Mouse (Mus musculus): ENCODE results near the gene Hnrnpa1.
A peak's percentile ranks its signal among the peaks of the same experiment; 100 is the strongest.
"Not testable (repeated sequence)": the region's sequence is repeated elsewhere in the genome, so short reads cannot be mapped to it uniquely, and the experiment has no call there.

Gene Hnrnpa1

DNA sequence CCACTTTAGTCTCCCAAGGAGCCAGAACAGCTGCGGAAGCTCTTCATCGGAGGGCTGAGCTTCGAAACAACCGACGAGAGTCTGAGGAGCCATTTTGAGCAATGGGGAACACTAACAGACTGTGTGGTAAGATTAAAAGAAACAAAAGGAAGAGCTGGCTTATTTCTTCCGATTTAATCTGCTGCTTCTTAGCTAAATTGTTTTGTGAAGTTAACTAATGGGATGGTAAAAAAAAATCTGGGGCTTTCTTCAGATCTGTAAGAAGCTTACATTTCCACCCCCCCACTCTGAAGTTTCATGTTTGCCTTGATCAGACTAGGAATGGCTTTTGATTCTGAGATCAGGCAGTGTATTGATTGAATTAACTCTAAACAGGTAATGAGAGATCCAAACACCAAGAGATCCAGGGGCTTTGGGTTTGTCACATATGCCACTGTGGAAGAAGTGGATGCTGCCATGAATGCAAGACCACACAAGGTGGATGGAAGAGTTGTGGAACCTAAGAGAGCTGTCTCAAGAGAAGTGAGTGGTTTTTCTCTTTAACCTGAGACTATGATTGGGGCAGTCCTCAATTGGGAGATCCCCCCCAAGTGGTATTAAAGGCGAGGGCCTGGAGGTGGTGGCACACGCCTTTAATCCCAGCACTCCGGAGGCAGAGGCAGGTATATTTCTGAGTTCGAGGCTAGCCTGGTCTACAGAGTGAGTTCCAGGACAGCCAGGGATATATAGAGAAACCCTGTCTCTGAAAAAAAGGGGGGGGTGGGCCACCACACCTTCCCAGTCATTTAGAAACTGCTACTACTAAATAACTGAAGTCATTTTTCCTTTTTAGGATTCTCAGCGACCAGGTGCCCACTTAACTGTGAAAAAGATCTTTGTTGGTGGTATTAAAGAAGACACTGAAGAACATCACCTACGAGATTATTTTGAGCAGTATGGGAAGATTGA, 1.1 kb downstream of the Hnrnpa1 start:
- peak in 1 of 2 experiments; percentile 6 for DNase-seq

DNA sequence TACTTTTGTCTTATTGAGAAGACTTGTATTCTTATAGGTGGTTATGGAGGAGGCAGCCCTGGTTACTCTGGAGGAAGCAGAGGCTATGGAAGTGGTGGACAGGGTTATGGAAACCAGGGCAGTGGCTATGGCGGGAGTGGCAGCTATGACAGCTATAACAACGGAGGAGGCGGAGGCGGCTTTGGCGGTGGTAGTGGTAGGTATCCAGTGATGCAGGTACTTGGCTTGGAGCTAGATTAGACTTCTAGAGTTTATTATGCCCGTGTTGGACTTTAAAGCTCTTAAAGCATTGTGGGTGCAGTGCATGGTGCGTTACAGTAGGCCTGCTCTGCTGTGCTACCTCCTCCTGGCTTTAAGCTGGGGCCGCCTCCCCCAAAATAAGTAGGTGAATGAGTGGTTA, 2.7 kb downstream of the Hnrnpa1 start:
- peak in 1 of 2 experiments; percentile 13 for DNase-seq

DNA sequence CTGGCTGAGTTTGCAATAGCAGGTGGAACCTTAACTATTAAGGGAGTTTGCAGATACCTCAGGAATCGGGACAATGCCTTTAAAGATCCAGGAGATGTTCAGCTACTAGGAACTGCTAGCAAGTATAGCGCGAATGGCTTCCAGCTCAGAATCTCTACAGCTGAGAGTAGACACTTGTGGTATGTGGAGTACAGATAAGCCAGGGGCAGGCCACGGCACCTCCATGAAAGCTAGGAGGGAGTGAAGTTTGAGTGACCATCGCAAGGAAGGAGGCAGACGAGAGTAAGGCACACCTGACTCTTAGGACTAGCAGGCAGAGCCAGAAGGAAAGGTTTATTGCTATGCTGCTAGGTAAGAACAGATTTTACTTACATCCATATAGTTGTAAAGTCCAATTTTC, 5.4 kb downstream of the Hnrnpa1 start:
- DNase-seq, result no peak

DNA sequence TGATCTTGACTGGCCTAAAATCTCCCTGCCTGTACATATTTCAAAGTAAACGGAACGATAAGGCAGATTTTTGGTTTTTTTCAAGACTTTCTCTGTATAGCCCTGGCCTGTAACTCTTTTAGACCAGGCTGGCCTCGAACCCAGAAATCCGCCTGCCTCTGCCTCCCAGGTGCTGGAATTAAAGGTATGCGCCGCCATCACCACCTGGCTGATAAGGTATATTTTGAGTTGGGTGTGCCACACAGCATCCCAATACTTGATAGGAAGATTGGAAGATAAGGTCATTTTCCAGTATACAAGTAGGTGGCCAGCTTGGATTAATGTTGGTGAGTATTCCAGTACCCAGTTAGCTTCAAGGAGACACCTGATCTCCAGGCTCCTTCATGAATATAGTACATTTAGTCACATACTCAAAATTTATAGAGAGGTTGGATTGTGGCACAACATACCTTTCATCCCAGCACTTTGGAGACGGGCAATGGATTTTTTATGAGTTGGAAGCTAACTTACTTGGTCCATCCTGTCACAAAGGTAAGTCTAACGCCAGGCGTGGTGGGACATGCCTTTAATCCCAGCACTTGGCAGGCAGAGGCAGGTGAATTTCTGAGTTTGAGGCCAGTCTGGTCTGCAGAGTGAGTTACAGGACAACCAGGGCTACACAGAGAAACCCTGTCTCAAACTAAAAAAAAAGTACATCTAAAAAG, 7.0 kb downstream of the Hnrnpa1 start:
- no peak for DNase-seq

DNA sequence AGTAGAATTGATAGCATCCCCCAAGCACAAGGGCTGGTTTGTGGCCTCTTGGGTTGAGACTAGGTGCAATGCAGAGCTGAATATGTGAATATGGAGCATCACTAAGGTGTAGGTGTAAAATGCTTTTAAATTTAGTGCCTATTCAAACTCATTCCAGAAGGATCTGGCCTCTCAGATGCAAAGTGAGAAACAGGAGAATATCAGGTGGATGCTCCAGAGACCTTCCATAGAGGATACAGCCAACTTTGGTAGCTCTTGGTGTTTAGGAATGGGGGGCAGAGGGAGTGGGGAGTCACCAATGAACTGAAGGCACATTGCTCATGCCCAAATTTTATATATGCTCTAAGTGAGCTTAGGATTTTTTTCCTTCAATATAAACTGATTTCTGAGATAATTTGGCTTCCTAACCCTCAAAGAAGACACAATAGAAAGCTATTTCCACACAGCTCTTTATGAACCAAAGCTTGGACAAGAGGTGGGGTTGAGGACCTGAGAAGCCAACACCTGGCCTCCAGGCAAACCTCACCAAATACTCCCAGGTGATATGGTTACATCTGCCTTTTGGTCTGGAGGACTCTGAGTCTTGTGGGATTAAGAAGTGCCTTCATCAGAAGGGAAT, 7.7 kb downstream of the Hnrnpa1 start:
- no peak for DNase-seq

DNA sequence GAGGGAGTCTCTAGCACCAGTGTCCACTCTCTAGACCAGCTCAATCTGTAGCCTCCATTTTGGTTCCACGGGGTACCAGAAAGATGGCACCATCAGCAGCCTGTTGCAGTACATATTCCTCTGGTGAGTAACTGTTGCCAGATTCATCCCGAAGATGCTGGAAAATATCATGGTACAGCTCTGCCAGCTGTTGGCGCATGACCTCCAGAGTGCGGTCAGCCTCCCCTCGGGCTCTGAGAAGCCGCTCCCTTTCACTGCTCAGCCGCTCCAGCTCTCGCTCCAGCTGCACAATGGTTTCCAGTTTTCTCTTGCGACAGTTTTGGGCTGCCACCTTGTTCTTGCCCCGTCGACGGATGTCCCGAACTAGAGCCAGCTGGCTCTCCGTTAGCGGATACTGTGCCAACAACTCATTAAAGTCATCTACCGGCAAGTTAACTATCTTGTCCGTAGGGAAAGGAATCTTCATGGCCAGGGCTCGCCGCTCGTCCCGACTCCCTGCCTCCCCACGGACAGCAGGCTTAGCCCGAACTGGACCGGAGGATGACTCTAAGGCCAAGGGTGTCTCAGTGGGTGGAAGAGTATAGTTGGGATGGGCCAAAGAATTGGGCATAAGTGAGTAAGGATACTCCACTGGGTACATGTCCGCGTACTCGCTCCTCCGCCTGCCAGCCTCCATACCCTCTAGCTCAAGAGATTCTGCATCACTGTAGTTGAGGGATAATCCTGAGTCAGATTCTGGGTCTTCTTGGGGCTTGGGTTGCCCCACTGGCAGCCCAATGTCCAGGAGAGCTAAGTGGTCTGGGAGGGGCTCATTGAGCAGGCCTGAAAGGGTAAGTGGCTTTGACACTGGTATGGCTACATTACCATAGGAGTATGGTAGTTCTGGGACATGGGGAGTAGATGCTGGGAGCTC, 8.4 kb downstream of the Hnrnpa1 start:
- peak; percentile 50 to 56 for DNase-seq

DNA sequence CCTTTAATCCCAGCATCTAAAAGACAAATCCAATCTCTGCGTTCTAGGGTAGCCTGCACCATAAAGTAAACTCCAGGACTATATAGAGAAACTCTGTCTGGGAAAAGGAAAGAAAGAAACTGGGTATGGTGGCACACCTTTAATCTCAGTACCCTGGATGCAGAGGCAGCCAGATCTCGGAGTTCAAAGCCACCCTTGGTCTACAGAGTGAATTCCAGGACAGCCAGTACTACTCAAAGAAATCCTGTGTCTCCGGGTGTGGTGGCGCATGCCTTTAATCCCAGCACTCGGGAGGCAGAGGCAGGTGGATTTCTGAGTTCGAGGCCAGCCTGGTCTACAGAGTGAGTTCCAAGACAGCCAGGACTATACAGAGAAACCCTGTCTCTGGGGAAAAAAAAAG, 9.3 kb downstream of the Hnrnpa1 start:
- DNase-seq, result not testable (repeated sequence)

DNA sequence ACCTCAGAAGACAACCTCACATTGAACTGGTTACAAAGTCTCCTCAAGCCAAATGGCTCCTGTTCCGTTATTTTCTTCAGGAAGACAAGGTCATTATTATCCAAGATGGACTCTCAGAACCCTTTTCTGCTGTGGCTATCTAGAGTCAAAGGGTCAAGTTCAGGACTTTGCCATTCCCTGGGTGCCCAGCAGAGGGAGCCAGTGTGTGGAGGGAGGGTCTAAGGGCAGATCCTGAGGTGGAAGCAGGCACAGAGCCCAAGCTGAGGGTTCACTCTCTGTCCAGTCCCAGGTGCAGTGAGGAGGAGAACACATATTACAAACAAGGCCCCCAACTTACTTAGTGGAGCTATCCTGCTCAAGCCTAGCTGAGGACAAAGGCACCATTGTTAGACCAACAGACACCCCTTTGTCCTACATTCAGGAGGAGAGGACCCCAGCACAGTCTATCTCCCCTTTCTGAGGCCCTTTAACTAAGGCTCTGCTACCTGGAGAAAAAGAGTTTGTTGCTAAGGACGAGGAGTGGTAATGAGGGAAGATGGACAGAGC, 10.0 kb downstream of the Hnrnpa1 start:
- peak; percentile 80 to 83 for DNase-seq

DNA sequence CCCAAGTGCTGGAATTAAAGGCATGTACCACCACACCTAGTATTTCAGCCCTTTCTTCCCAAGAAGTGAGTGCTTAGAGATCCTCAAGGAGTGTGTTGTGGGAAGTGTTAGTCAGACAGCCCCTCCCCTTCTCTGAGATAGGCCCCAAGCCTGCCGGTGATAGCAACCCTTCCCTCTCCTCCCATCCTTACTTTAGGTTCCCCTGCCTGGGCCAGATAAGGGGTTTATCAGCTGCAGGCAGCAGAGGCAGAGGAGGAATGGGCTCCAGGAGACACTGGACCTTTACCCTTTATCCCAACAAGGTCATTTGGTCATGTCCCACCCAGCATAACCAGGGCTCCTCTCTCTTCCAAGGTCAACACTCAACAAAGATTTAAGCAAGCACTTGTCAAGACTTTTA, 11.4 kb downstream of the Hnrnpa1 start:
- DNase-seq, result no peak

DNA sequence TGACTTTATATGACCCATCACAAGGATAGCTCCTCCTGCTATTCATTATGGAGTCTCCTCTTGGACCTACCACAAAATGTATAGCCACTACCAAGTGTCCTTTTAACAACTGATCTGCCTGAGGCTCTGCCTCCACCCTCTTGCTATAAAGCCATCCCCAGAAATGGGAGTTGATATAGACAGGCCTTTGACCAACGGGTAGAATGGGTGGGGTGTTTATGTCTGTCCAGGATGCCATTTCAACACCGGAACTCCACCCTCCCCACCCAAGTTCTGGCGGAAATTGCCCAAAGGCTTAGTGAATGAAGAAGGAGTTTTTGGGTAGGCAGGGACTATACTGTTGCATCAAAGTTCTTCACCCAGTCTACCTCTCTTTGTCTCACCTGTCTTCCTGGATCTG, 12.4 kb downstream of the Hnrnpa1 start:
- DNase-seq, result no peak

DNA sequence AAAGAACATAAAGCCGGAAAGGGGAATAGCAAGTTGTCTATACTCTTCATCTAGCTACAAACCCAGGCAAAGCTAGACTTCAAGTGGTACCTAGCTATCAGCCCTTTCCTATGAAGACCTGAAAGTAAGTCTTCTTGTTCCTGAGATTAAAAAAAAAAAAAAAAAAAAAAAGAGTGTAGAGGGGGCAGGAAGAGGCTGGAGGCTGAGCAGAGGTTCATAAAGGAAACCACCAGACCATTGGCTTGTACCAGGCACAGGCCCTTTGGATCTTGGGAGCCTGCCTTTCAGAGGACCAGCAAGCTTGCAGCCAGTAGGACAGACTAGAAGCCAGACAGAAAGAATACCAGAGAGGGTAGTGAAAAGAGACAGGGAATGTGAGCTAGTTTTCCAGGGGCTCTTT, 13.1 kb downstream of the Hnrnpa1 start:
- no peak for DNase-seq

DNA sequence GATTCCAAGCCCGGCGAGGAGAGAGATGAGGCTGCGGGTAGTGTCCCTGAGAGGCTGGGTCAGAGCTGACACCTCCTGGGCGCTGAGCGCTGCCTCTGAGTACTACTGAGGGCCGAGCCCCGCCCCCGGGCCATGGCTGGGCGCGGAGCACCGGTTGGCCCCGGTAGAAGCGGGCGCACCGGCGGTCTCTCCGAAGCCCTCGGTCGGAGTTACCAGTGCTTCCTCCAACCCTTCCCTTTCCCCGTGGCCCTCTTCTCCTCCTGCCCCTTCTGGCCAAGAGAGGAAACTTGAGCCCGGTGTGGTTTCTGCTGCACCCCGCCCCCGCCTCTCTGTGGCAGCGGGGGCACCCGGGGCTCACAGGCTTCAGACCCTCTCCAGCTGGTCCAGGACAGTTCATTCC, 14.9 kb downstream of the Hnrnpa1 start:
- DNase-seq, result peak; percentile 34 to 48

DNA sequence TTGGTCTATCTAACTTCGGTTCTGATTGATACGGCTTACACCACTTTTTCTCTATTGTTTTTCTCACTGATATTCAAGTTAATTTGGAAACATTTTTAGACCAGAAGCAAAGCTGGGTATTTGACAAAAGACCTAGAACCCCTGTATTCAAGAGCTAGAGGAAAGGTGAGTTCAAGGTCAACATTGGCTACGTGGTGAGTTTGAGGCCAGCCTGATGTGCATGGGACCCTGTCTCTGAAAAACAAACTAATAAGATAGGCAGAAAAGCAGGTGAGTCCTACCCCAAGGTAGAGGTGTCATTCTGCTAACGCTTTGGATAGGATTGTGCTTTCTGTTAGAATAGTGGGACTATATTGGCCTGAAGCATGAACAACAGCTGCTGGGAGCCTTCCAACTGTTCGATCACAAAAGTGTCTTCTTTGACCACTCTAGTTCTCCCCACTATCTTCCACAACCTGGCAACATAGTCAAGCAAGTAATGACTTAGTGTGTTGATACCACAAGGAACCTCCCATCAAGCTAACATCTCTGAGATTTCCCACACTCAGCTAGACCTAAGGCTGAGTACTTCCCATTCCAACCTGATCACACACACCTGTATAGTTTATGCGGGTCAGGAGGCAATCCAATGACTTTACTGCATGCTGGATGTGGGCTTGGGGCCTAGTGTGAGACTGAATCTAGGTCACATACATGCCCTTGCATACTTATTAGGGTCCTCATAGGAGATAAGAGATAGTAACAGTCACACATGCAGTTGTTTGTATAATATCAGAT, 16.2 kb downstream of the Hnrnpa1 start:
- no peak for DNase-seq

DNA sequence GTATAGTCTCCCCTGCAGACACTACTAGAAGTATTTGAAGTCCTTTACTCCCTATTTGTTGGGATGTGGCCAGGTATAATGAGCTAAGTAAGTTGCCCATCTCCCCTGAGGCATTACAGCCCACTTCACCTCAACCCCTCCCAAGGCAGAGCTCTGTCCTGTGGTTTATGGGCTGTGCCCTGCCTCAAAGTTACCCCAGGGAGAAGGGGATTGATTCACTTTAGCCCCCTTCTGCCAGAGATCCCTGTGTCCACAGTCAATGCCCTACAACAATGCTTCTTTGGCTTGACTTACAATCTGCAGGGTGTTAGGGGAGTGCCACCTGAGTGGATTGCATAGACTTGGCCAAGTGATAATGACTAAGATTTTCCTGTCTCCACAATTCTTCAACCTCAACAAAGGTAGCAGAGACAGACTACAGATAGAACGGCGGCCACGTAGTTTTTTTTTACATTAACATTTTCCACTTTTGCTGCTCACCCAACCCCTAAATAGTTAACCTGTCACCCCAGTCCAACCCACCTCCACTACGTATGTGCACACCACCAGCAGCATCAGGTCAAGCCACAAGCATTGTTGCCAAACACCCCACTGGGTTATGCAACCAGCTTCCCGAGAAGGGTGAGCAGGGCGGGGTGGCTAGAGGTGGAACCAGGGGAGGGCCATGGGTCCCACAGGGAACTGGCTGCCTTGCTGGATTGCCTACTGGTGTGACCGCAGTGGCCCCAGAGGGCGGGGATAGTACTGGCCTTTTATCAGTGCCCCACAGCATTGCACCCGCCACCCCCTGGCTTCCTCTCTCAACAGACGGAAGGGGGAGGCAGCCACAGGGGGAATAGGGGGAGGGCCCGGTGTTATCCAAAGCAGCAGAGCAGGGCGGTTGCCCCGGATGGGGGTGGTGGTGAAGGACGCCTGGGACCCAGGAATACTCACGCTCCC, 17.8 kb downstream of the Hnrnpa1 start, which contains the start of gene Nfe2:
TSS of gene Nfe2 (minus strand) at position 614 of the 939 bp plus-strand sequence.
- DNase-seq, result no peak

DNA sequence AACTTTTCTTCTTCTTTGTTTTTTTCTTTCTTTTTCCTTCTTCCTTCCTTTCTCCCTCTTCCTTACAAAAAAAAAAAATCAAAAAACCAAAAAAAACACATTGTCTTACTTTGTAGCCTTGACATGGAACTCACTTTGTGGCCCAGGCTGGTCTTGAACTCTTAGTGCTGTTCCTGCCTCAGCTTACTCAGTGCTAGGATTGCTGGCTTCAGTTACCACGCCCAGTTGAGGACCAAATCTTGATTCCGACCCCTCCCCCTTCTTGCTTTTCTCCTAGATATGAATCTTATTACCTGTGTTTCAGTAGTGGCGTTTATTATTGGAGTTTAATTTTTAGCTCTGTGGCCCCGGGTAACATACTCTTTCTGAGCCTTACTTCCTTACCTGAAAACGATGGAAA, 18.9 kb downstream of the Hnrnpa1 start:
- no peak for DNase-seq

DNA sequence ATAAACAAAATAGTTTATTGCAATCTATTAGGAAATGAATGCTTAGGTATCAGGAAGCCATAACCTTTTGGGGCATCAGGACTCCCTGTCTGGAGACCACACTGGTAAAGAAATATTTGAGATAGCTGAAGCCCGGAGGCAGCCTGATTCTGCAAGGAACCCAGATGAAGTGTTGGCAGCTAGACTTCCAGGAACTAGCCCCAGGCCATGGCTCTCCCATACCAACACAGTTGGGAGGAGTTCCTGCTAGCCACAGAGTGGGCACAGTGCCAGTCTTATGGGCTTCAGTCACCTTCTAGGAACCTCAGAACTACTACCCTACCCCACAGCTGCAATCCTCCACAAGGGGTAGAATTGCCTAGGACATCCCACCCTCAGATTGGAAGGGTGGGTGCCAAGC, 19.8 kb downstream of the Hnrnpa1 start:
- peak in 1 of 2 experiments; percentile 29 for DNase-seq

DNA sequence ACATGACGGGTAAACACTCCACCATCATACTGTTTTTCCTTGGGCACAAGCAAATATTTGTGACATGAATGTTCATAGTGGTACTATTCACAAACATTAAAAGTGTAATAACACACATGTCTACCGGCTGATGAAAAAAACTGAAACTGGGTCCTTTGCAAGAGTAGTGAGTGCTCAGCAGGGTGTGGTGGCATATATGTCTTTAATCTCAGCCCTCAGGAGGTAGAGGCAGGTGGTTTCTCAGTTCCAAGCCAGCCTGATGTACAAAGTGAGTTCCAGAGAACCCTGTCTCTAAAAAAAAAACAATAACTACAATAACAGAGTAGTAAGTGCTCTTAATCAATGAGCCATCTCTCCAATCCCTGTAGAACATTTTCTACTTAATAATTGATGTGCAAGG, 24.6 kb downstream of the Hnrnpa1 start:
- DNase-seq, result no peak

DNA sequence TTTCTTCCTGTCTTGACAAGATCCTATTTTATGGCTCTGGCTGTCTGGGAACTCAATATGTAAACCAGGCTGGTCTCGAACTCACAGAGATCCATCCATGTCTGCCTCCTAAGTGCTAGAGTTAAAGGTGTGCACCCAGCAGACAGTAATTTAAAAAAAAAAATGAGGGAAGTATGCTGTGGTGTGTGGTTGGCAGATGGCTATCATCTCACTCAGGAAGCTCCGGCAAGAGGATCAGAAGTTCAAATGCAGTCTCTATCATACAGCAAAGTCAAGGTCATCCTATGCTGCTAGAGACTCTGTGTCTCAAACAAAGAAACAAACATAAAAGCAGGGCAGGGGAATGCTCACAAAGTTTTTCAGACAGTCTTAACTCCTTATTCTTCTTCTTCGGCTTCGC, 28.7 kb downstream of the Hnrnpa1 start:
- DNase-seq, result no peak

DNA sequence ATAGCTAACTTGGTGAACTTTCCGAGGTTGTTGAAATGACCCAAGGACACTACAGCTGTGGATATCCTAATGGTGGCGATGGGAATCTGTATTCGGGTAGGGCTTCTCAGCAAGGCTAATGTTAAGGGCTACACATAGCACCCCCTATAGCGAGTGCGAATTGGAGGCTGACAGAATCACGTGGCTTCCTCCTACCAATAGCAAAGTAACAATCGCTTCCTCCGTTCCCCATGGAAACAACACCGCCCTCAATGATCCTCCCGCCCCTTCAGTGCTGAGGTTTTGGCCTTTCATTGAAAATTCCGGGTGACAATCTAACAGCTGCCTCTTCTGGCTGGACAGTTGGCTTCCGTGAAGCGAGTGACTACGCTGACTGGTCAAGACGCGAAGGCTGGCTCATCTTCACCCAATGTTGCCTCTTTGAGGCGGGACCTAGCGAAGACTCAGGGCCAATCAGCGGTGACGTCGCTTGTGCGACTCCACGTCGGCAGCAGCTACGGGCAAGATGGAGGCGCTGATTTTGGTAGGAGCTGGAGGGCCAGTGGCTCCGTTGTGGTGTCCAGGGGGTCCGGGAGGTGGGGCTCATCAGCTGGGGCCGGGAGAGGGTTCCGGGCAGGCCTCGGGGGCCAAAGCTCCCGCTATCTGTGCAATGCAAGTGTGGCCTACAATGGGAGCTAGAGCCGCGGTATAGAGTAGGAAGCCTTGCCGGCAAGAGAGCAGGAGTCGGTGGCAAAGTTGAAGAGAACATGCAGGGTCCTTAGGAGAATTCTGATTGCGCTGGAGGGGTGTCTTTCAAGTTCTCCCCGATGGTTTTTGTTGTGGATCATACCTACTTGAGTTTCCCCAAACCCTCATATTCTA, 32.4 kb downstream of the Hnrnpa1 start, which contains the start of gene Copz1:
TSS of gene Copz1 (plus strand) at position 296 of the 861 bp plus-strand sequence.
- peak; percentile 96 for DNase-seq
